Mouse (Mus musculus) lung, postnatal 25 days (tissue): ENCODE data around the gene Gm15448.
"Not testable (repeated sequence)": the region's sequence is repeated elsewhere in the genome, so short reads cannot be mapped to it uniquely, and the experiment has no call there.

ENCODE experiments used
- DNase-seq: peaks from one replicate; pipeline ENCODE4 v3.0.0; 2022; ENCODE audit warnings: low spot score

The Gm15448 gene

GRCm38 (mm10) chr7:3825599-3825998, at the start of gene Gm15448:
Gene Gm15448 (minus strand): TSS chr7:3825687.
- DNase-seq = peak; percentile 20

DNA sequence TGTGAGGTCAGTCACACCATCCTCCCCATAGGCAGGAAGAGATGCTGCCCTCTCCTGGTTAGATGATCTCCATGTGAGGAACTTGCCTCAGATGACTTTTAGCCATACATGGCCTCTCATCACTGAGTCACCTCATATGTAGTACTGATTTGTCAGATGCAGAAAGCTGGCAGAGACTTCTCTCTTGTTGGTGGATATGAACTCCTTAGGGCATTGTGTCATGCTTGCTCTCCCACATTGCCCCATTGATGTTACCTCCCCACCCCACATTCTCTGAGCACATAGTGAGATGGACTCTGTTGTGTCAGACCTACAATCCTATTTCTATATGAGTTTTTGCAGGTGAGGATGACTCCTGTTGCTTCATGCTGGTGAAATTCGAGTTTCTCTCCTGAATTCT, 49.5 kb upstream of the Gm15448 start:
- DNase-seq = not testable (repeated sequence)

DNA sequence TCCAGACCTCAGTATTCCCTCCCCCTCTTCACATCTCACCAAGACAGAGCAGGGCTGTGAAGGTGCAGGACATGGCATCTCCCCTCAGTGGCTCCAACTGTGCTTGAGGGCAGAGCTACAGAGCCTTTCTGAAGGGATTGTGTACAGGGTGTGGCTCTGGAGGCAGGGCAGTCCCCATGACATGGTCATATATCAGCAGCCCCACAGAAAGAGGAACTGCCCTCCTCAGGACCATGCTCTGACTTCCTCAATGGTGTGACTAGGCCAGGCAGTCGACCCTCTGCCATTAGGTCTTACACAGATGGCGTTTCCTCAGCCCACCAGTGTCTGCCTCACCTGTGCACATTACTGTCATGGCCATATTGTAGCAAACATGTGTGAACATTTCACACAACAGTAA, 19.5 kb upstream of the Gm15448 start, which contains the start of gene Pira2:
Gene Pira2 (minus strand): TSS at position 101 of the 400 bp plus-strand sequence.
- not testable (repeated sequence) for DNase-seq

GRCm38 (mm10) chr7:3837854-3838253, 12.4 kb upstream of the Gm15448 start:
- DNase-seq = not testable (repeated sequence)

GRCm38 (mm10) chr7:3830633-3831032, 5.1 kb upstream of the Gm15448 start:
- not testable (repeated sequence) for DNase-seq

GRCm38 (mm10) chr7:3811912-3812311, 13.6 kb downstream of the Gm15448 start:
- not testable (repeated sequence) for DNase-seq

- DNase-seq = not testable (repeated sequence)
Measured at GRCm38 (mm10) chr7:3802935-3803334, 22.6 kb downstream of the Gm15448 start.

DNA sequence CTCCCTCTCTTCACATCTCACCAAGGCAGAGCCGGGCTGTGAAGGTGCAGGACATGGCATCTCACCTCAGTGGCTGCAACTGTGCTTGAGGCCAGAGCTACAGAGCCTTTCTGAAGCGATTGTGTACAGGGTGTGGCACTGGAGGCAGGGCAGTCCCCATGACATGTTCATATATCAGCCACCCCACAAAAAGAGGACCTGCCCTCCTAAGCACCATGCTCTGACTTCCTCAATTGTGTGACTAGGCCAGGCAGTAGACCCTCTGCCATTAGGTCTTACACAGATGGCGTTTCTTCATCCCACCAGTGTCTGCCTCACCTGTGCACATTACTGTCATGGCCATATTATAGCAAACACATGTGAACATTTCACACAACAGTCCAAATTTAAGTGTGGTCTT, 25.5 kb downstream of the Gm15448 start:
- not testable (repeated sequence) for DNase-seq

DNA sequence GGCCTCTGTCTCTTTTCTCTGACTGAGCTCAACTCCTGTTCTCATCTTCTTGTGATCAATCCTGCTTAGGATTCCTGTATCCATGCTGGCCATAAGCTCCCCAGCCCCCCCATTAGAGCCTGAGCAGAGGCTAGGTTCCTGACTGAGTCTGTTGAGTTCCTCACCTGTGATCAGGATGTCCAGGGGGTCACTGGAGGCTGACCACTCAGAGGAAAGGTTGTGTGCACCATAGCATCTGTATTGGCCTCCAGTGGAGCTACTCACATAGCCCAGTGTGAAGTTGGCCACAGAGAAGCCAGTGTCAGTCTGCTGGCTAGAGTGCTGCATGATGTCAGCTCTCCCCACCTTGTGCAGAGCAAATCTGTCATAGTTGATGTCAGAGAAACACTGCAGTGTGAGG, 29.2 kb downstream of the Gm15448 start:
- not testable (repeated sequence) for DNase-seq
